Mouse (Mus musculus) ES-Bruce4 (cell line): ENCODE results near the gene Adcy9.

Source experiments
- CTCF ChIP-seq: IDR thresholded peaks from one replicate; pipeline ENCODE4 v1.8.1; 2011; ENCODE audit warnings: low read depth, low read length
- EP300 ChIP-seq: IDR thresholded peaks from 2 replicates; pipeline ENCODE4 v1.6.1; 2011; ENCODE audit warnings: low read depth, low read length; ENCODE audit not compliant: insufficient read depth

- TF ChIP-seq CTCF (no peak), EP300 (no peak)
Measured at GRCm38 (mm10) chr16:4401109-4401508, 19.2 kb downstream of the Adcy9 start.
